Mouse (Mus musculus) small intestine, adult 2 months (tissue): ENCODE measurements at regions not wholly inside any gene's neighbourhood (a gene's known extent, or its start where the extent isn't known, plus 50 kb on each side); places are given as distances from the start of the nearest gene placed in this dataset.

Source experiments
- CTCF ChIP-seq: fragments of 200-500 bp; IDR thresholded peaks from 2 replicates; pipeline ENCODE4 v1.5.1; 2012; ENCODE audit warnings: low read depth, mild to moderate bottlenecking, control low read depth, inconsistent platforms, low read length, moderate library complexity, mixed read lengths; ENCODE audit not compliant: insufficient replicate concordance, insufficient read length; ENCODE audit errors: extremely low read depth
- POLR2A ChIP-seq: fragments of 200-500 bp; IDR thresholded peaks from 2 replicates; pipeline ENCODE4 v1.6.1; 2012; ENCODE audit warnings: low read depth, mild to moderate bottlenecking, control low read depth, inconsistent platforms, low read length, moderate library complexity

DNA sequence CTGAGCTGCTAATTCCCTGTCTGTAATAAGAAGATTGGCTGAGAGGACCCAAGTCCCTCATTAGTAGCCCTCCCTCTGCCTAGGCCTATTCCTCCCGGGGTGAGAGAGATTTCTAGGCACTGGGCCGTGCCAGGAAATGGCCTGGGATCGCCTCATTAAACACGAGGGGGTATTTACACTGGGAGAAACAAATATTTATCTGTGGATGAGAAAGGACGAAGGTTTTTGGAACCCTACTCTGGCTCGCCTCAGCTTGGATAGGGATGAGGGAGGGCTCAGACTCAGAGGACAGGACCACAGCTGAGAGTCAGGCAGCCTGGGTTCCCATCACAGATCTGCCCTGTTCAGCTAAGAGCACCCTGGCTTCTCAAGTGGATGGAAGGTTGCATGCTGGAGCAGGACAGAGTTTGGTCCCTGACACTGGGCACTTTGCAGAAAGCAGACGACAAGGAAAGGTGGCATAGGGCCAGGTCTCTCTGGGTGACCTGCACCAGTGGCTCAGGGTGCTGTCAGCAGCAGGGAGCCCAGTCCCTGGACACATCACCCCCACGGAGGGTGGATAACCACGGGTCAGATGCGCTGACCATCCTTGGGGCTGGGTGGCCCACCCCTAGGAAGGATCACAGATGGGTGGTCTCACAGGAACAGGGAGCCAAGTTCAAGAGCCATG, 94.0 kb upstream of the Wnt4 start:
- TF ChIP-seq POLR2A, result no peak
- no peak for TF ChIP-seq CTCF
